Mouse (Mus musculus): ENCODE results near the gene Zfp1. TPM values are rescaled to one million over a fixed set of nuclear protein-coding genes. Genes with fewer than 3 reads are reported as not detected.

Gene Zfp1
- polyA plus RNA-seq, 1 experiment from 2014 or later, result 23.3 TPM

Small RNA genes within 50 kb of the gene (microRNA-seq; reads per million reads assigned to microRNA genes)
- not detected for gene Mir7076

Other genes starting within 250 kb of the Zfp1 start
- not detected in 2 replicates for gene Fa2h, start 249.6 kb upstream of the Zfp1 start, polyA plus RNA-seq (2014; fragmentation: Nextera tagmentation; extraction: Ambion mirVana)
- gene Wdr59, start 121.3 kb upstream of the Zfp1 start, polyA plus RNA-seq (2014; fragmentation: Nextera tagmentation; extraction: Ambion mirVana), result 4.5 and 4.9 TPM in 2 replicates
- 49.9 and 51.7 TPM in 2 replicates for gene Znrf1, start 107.3 kb upstream of the Zfp1 start, polyA plus RNA-seq (2014; fragmentation: Nextera tagmentation; extraction: Ambion mirVana)
- gene Ldhd, start 13.0 kb upstream of the Zfp1 start, polyA plus RNA-seq (2014; fragmentation: Nextera tagmentation; extraction: Ambion mirVana), result 0.04 and 0.11 TPM in 2 replicates
- gene Ctrb1, start 47.6 kb downstream of the Zfp1 start, polyA plus RNA-seq (2014; fragmentation: Nextera tagmentation; extraction: Ambion mirVana), result not detected in 2 replicates
- gene Bcar1, start 100.4 kb downstream of the Zfp1 start, polyA plus RNA-seq (2014; fragmentation: Nextera tagmentation; extraction: Ambion mirVana), result 40.4 and 47.9 TPM in 2 replicates
- 268 TPM in 2 replicates for gene Cfdp1, start 210.9 kb downstream of the Zfp1 start, polyA plus RNA-seq (2014; fragmentation: Nextera tagmentation; extraction: Ambion mirVana)
- 7.7 and 7.8 TPM in 2 replicates for gene Tmem170, start 233.3 kb downstream of the Zfp1 start, polyA plus RNA-seq (2014; fragmentation: Nextera tagmentation; extraction: Ambion mirVana)